Mouse (Mus musculus) cortical plate, adult 2 months (tissue): ENCODE results near the gene Gm42417.

Experiments
- CTCF ChIP-seq: fragments of 200-500 bp; IDR thresholded peaks from 2 replicates; pipeline ENCODE4 v1.5.1; 2011; ENCODE audit warnings: mild to moderate bottlenecking, control low read depth, low read length; ENCODE audit not compliant: insufficient read depth; ENCODE audit errors: extremely low read depth
- POLR2A ChIP-seq: fragments of 200-500 bp; IDR thresholded peaks from 2 replicates; pipeline ENCODE4 v1.6.1; 2011; ENCODE audit warnings: mild to moderate bottlenecking, low read length, control low read depth; ENCODE audit not compliant: insufficient read depth; ENCODE audit errors: extremely low read depth

- TF ChIP-seq CTCF: no peak
- TF ChIP-seq POLR2A: no peak
Observed at GRCm38 (mm10) chr1:36572140-36572700, 33.0 kb upstream of the Gm42417 start.
